Mouse (Mus musculus) heart, adult 2 months (tissue): ENCODE results near the gene Ccdc162.

ENCODE experiments used
- CTCF ChIP-seq: fragments of 200-600 bp; IDR thresholded peaks from 2 replicates; pipeline ENCODE4 v1.8.1; 2022; ENCODE audit warnings: antibody characterized with exemption, mild to moderate bottlenecking, moderate library complexity
- EP300 ChIP-seq: fragments of 200-500 bp; IDR thresholded peaks from 2 replicates; pipeline ENCODE4 v1.6.1; 2011; ENCODE audit warnings: low read depth, low read length, control low read depth; ENCODE audit not compliant: insufficient read depth
- POLR2A ChIP-seq: fragments of 200-500 bp; IDR thresholded peaks from 2 replicates; pipeline ENCODE4 v1.6.1; 2011; ENCODE audit warnings: mild to moderate bottlenecking, low read depth, low read length, control low read depth; ENCODE audit not compliant: insufficient read depth

DNA sequence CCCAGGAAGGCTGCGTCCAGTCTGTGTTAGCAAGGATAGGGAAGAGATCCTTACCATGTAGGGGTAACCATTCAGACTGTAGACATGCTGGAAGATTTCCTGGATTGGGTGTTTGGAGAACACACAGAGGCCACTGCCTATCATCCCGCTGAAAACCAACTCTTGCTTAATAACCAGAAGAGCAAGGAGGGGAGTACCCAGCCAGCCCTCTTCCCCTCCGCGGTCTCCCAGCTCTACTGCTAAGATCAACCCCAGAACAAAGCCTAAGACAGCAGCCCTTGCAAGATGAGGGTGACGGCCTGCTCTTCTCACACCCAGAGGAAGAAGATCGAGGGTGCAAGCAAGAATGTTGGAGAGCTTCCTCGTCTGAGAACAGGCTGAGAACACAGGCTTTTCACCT is 227.6 kb downstream of the Ccdc162 start:
- TF ChIP-seq CTCF (no peak), POLR2A (no peak), EP300 (no peak)
